Comparison of ENCODE assay signal across 11 mouse cellular contexts in the genomic region with DNA sequence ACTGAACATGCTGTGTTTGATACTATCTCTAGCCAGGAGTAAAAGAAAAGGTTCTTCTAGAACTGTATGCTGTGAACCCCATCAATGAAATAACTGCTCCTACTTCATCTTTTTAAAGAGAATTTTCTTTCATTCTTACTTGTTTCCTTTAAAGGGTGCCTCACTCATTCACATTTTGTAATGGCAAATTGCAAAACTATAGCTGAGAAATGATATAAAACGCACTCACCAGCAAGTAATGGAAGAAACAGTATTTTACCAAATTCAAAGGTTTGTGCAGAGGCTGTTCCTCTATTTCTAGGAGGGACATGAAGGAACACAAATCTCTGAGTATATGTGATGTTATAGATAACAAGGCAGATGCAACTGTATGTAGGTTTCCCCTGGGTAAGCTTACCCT.
DNase-seq lines count a peak whose midpoint lies in the region; ATAC-seq and TF ChIP-seq lines count a peak whose summit lies in the region.
"Had no signal": no experiment of that assay in that cellular context is flagged by ENCODE, and none has a peak within 500 bp of the region (broad histone marks: within the 10 kb centered on the region; RNA-seq: fewer than 3 reads in every experiment).

No protein-coding gene starts in this region.

- H3K9ac ChIP-seq in forebrain, embryonic 13.5 days = peak overlapping the region; percentile 77
- H3K9ac ChIP-seq in hindbrain, embryonic 15.5 days = peak overlapping the region; percentile 70
- peak overlapping the region; percentile 57 for H3K9ac ChIP-seq in midbrain, postnatal 0 days (replicated peaks; ENCODE audit: low read length, poor library complexity, severe bottlenecking)
- no peak overlapping the region for H3K9ac ChIP-seq in liver, embryonic 12.5 days

- no peaks in the 10 kb centered on the region for H3K27me3 ChIP-seq in embryonic facial prominence, embryonic 10.5 days (replicated peaks; ENCODE audit: low read depth, poor library complexity, severe bottlenecking)
- H3K27me3 ChIP-seq in forebrain, embryonic 13.5 days = no peaks in the 10 kb centered on the region
- no peaks in the 10 kb centered on the region for H3K27me3 ChIP-seq in hindbrain, embryonic 15.5 days
- no peaks in the 10 kb centered on the region for H3K27me3 ChIP-seq in midbrain, postnatal 0 days (ENCODE audit: insufficient read depth, low read length)
- no peaks in the 10 kb centered on the region for H3K27me3 ChIP-seq in liver, embryonic 12.5 days (replicated peaks)
- H3K27me3 ChIP-seq: megakaryocyte, embryonic 14.5 days had no signal

- H3K4me3 ChIP-seq in embryonic facial prominence, embryonic 10.5 days = peak overlapping the region; percentile 41
- H3K4me3 ChIP-seq in forebrain, embryonic 13.5 days = peak overlapping the region; percentile 44
- peak overlapping the region; percentile 50 for H3K4me3 ChIP-seq in hindbrain, embryonic 15.5 days
- H3K4me3 ChIP-seq in midbrain, postnatal 0 days (ENCODE audit: low read depth, low read length) = peak overlapping the region; percentile 47
- no peak overlapping the region for H3K4me3 ChIP-seq in liver, embryonic 12.5 days
- H3K4me3 ChIP-seq: megakaryocyte, embryonic 14.5 days had no signal

- peak overlapping the region; percentile 66 for H3K4me2 ChIP-seq in forebrain, embryonic 13.5 days
- peak overlapping the region; percentile 59 for H3K4me2 ChIP-seq in hindbrain, embryonic 15.5 days
- H3K4me2 ChIP-seq in midbrain, postnatal 0 days (ENCODE audit: low read depth, low read length, poor library complexity, severe bottlenecking) = peak overlapping the region; percentile 80
- H3K4me2 ChIP-seq in liver, embryonic 12.5 days = no peak overlapping the region

- no peaks in the 10 kb centered on the region for H3K9me3 ChIP-seq in embryonic facial prominence, embryonic 10.5 days
- no peaks in the 10 kb centered on the region for H3K9me3 ChIP-seq in forebrain, embryonic 13.5 days (replicated peaks)
- no peaks in the 10 kb centered on the region for H3K9me3 ChIP-seq in hindbrain, embryonic 15.5 days
- no peaks in the 10 kb centered on the region for H3K9me3 ChIP-seq in midbrain, postnatal 0 days (ENCODE audit: low read length)
- H3K9me3 ChIP-seq in liver, embryonic 12.5 days (replicated peaks) = no peaks in the 10 kb centered on the region
- H3K9me3 ChIP-seq: heart, embryonic 10.5 days; megakaryocyte, embryonic 14.5 days had no signal

- TF ChIP-seq CTCF in midbrain, postnatal 0 days (IDR thresholded peaks at IDR 0.05) = no peak

- no peak for ATAC-seq in forebrain, embryonic 13.5 days
- no peak for ATAC-seq in hindbrain, embryonic 15.5 days (ENCODE audit: low FRiP score, low read depth)
- ATAC-seq in midbrain, postnatal 0 days (ENCODE audit: low FRiP score) = no peak
- ATAC-seq in liver, embryonic 12.5 days = no peak

- H3K27ac ChIP-seq in embryonic facial prominence, embryonic 10.5 days (replicated peaks) = peak overlapping the region; percentile 58
- peak overlapping the region; percentile 86 for H3K27ac ChIP-seq in forebrain, embryonic 13.5 days
- H3K27ac ChIP-seq in hindbrain, embryonic 15.5 days (replicated peaks) = peak overlapping the region; percentile 95
- peak overlapping the region; percentile 81 for H3K27ac ChIP-seq in midbrain, postnatal 0 days (ENCODE audit: low read depth, low read length)
- H3K27ac ChIP-seq in liver, embryonic 12.5 days = no peak overlapping the region

- H3K4me1 ChIP-seq in embryonic facial prominence, embryonic 10.5 days = peaks cover 55% of the 10 kb centered on the region
- H3K4me1 ChIP-seq in forebrain, embryonic 13.5 days = peaks cover 44% of the 10 kb centered on the region
- H3K4me1 ChIP-seq in hindbrain, embryonic 15.5 days (replicated peaks) = peaks cover 4% of the 10 kb centered on the region; the same call in 1 of the 2 replicates
- no peaks in the 10 kb centered on the region for H3K4me1 ChIP-seq in midbrain, postnatal 0 days (ENCODE audit: insufficient read depth, low read length)
- H3K4me1 ChIP-seq in liver, embryonic 12.5 days = no peaks in the 10 kb centered on the region
- H3K4me1 ChIP-seq: megakaryocyte, embryonic 14.5 days had no signal

- DNase-seq in embryonic facial prominence, embryonic 10.5 days (ENCODE audit: low spot score) = no peak
- no peak for DNase-seq in midbrain, postnatal 0 days (ENCODE audit: low spot score)
- no peak for DNase-seq in retina, postnatal 1 day
- no peak for DNase-seq in right cerebral cortex, postnatal 36 days (ENCODE audit: low spot score in 2 of 2)
- DNase-seq: cerebellum, adult 8-10 months; gastrocnemius, postnatal 10 days had no signal

- WGBS in embryonic facial prominence, embryonic 10.5 days = 83% methylated on average over 1 of the region's 1 CpGs
- WGBS in forebrain, embryonic 13.5 days = 55% methylated on average over 1 of the region's 1 CpGs
- WGBS in hindbrain, embryonic 15.5 days = 24% methylated on average over 1 of the region's 1 CpGs
- WGBS in midbrain, postnatal 0 days = 19% methylated on average over 1 of the region's 1 CpGs
- WGBS in liver, embryonic 12.5 days (ENCODE audit: insufficient replicate concordance) = 61% methylated on average over 1 of the region's 1 CpGs

- H3K36me3 ChIP-seq in embryonic facial prominence, embryonic 10.5 days (replicated peaks) = no peaks in the 10 kb centered on the region
- no peaks in the 10 kb centered on the region for H3K36me3 ChIP-seq in forebrain, embryonic 13.5 days (ENCODE audit: poor library complexity, severe bottlenecking)
- 0 out of 2 replicates have a peak, but pooled peaks cover 3% of the 10 kb centered on the region for H3K36me3 ChIP-seq in hindbrain, embryonic 15.5 days
- no peaks in the 10 kb centered on the region for H3K36me3 ChIP-seq in midbrain, postnatal 0 days (ENCODE audit: insufficient read depth, low read length)
- no peaks in the 10 kb centered on the region for H3K36me3 ChIP-seq in liver, embryonic 12.5 days
- H3K36me3 ChIP-seq: heart, embryonic 10.5 days had no signal
